Mouse (Mus musculus) spleen, adult 2 months (tissue): ENCODE results near the gene Gm11437.

Experiments used
- CTCF ChIP-seq: fragments of 200-500 bp; IDR thresholded peaks from 2 replicates; pipeline ENCODE4 v1.5.1; 2011; ENCODE audit warnings: mild to moderate bottlenecking, inconsistent platforms; ENCODE audit not compliant: insufficient read depth, insufficient read length, insufficient replicate concordance; ENCODE audit errors: extremely low read depth
- POLR2A ChIP-seq: fragments of 200-500 bp; IDR thresholded peaks from 2 replicates; pipeline ENCODE4 v1.6.1; 2011; ENCODE audit warnings: low read depth, low read length, inconsistent platforms

DNA sequence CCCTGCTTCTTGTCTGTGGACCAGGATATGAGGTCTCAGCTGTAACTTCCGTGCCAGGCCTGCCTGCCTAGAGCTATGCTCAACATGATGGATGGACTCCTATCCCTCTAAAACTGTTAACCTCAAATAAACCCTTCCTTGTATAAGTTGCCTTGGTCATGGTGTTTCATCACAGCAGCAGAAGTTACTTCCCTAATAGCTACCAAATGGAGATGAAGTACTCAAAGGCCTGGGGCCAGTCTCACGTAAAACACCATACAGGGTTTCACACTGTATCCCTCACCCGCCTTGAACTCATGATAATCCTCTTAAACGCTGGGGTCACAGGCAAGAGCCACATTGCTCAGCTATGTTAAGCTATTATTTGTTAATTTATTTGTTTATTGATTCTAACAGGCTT lies 49.8 kb downstream of the Gm11437 start:
- TF ChIP-seq CTCF, result no peak
- no peak for TF ChIP-seq POLR2A
